ENCODE assay signal across 26 mouse cellular contexts in genomic region chr4:43768341-43768740, GRCm38 (mm10). TPM values are rescaled to one million over a fixed set of nuclear protein-coding genes. Genes with fewer than 3 reads are reported as not detected.
DNase-seq lines count a peak whose midpoint lies in the region; TF ChIP-seq lines count a peak whose summit lies in the region.
"Had no signal": no experiment of that assay in that cellular context is flagged by ENCODE, and none has a peak within 500 bp of the region (broad histone marks: within the 10 kb centered on the region; RNA-seq: fewer than 3 reads in every experiment).

No protein-coding gene starts in this region.

- TF ChIP-seq CTCF in heart, adult 2 months (IDR thresholded peaks at IDR 0.05): no peak

- no peak overlapping the region for H3K27ac ChIP-seq in heart, adult 2 months
- H3K27ac ChIP-seq: embryonic facial prominence, embryonic 10.5 days; embryonic facial prominence, embryonic 12.5 days; forebrain, embryonic 13.5 days; forebrain, embryonic 15.5 days had no signal

- H3K4me1 ChIP-seq in heart, adult 2 months (ENCODE audit: control insufficient read depth, insufficient read depth, low read length): peaks cover under 1% of the 10 kb centered on the region; the same call in 1 of the 2 replicates
- H3K4me1 ChIP-seq: embryonic facial prominence, embryonic 10.5 days; embryonic facial prominence, embryonic 12.5 days; forebrain, embryonic 13.5 days; forebrain, embryonic 15.5 days had no signal

- DNase-seq in heart, adult 11 months: peak; percentile 49
- no peak for DNase-seq in heart, adult 2 months
- peak; percentile 53 for DNase-seq in ES-CJ7 (ENCODE audit: low read depth, low spot score)
- peak; percentile 57 for DNase-seq in ZHBTc4 (ENCODE audit: low read depth, low spot score)
- DNase-seq in layer of hippocampus, adult 9-11 months: no peak
- DNase-seq: adrenal gland, adult 8-10 months; adrenal gland, postnatal 14 days; adrenal gland, postnatal 36 days; B cell, adult 2 months; cerebellum, adult 11-12 months; cerebellum, adult 2 months; cerebellum, adult 9-10 months; cerebellum, postnatal 10 days; cerebellum, postnatal 25 days; forebrain, postnatal 0 days had no signal

- H3K27me3 ChIP-seq in heart, adult 2 months (ENCODE audit: control insufficient read depth, insufficient read depth, low read length): no peaks in the 10 kb centered on the region
- H3K27me3 ChIP-seq: embryonic facial prominence, embryonic 12.5 days; forebrain, embryonic 13.5 days; forebrain, embryonic 15.5 days had no signal

- no peak overlapping the region for H3K4me3 ChIP-seq in heart, adult 2 months
- H3K4me3 ChIP-seq: embryonic facial prominence, embryonic 10.5 days; embryonic facial prominence, embryonic 12.5 days; forebrain, embryonic 13.5 days; forebrain, embryonic 15.5 days had no signal

- no peak overlapping the region for H3K9ac ChIP-seq in heart, adult 2 months (ENCODE audit: low read depth, low read length)
- H3K9ac ChIP-seq: embryonic facial prominence, embryonic 12.5 days; forebrain, embryonic 13.5 days; forebrain, embryonic 15.5 days; forebrain, postnatal 0 days had no signal

- no peaks in the 10 kb centered on the region for H3K36me3 ChIP-seq in heart, adult 2 months (ENCODE audit: control insufficient read depth, insufficient read depth, low read length)
- H3K36me3 ChIP-seq: embryonic facial prominence, embryonic 10.5 days; embryonic facial prominence, embryonic 12.5 days; forebrain, embryonic 15.5 days had no signal

- intact Hi-C loops in heart, adult 2 months (cut with DNase I): no loop called here

- no peak for TF ChIP-seq POLR2A in heart, adult 2 months (IDR thresholded peaks at IDR 0.05; ENCODE audit: insufficient read depth, low read depth, low read length)

- H3K79me2 ChIP-seq in heart, adult 2 months (replicated peaks; ENCODE audit: control insufficient read depth, insufficient read depth, low read length): no peaks in the 10 kb centered on the region

- 84% methylated on average over 5 of the region's 5 CpGs for WGBS in heart, adult 2 months

- TF ChIP-seq EP300 in heart, adult 2 months (IDR thresholded peaks at IDR 0.05; ENCODE audit: insufficient read depth, low read depth, low read length): no peak

RNA-seq across cellular contexts. Expression of gene Olfr159, which starts 2.5 kb away (rescaled TPM):
- not detected for total RNA-seq in heart, adult 2 months (2021)
- not detected in 2 replicates for polyA plus RNA-seq in heart, adult 2 months (2012; rRNA removed)
- total RNA-seq: adrenal gland, adult 8-10 months; adrenal gland, postnatal 14 days; adrenal gland, postnatal 36 days; CH12.LX; ES-E14; forebrain, postnatal 0 days; MEL had no signal
- polyA plus RNA-seq: CD4-positive, CD25-positive, alpha-beta regulatory T cell, adult 4 months; cerebellum, adult 2 months; cortical plate, adult 2 months; embryonic facial prominence, embryonic 10.5 days; embryonic facial prominence, embryonic 12.5 days; embryonic facial prominence, embryonic 14.5 days; forebrain, embryonic 11.5 days; forebrain, embryonic 13.5 days; forebrain, embryonic 15.5 days; forebrain, postnatal 0 days had no signal

RNA-seq across cellular contexts. Expression of gene Spaar, which starts 38.5 kb away (rescaled TPM):
- total RNA-seq in heart, adult 2 months (2021): 1 to 10 TPM; 4.4 to 4.8 TPM
- 5.2 and 7.8 TPM in 2 replicates for polyA plus RNA-seq in heart, adult 2 months (2012; rRNA removed)
- total RNA-seq: CH12.LX, MEL had no signal
- polyA plus RNA-seq: CD4-positive, CD25-positive, alpha-beta regulatory T cell, adult 4 months; embryonic facial prominence, embryonic 10.5 days; embryonic facial prominence, embryonic 12.5 days; forebrain, embryonic 11.5 days; forebrain, embryonic 13.5 days had no signal

RNA-seq across cellular contexts. Expression of gene Hrct1, which starts 41.4 kb away (rescaled TPM):
- total RNA-seq in heart, adult 2 months (2021): 1 to 10 TPM; 4.0 to 4.7 TPM
- 8.8 and 10.7 TPM in 2 replicates for polyA plus RNA-seq in heart, adult 2 months (2012; rRNA removed)
- total RNA-seq: CH12.LX, MEL had no signal
- polyA plus RNA-seq: CD4-positive, CD25-positive, alpha-beta regulatory T cell, adult 4 months; embryonic facial prominence, embryonic 10.5 days; forebrain, embryonic 11.5 days had no signal

RNA-seq across cellular contexts. Expression of gene Olfr156, which starts 55.4 kb away (rescaled TPM):
- total RNA-seq in heart, adult 2 months (2021): not detected
- not detected in 2 replicates for polyA plus RNA-seq in heart, adult 2 months (2012; rRNA removed)
- total RNA-seq: adrenal gland, adult 8-10 months; adrenal gland, postnatal 14 days; adrenal gland, postnatal 36 days; CH12.LX; ES-E14; forebrain, postnatal 0 days; MEL had no signal
- polyA plus RNA-seq: CD4-positive, CD25-positive, alpha-beta regulatory T cell, adult 4 months; cerebellum, adult 2 months; cortical plate, adult 2 months; embryonic facial prominence, embryonic 10.5 days; embryonic facial prominence, embryonic 14.5 days; forebrain, embryonic 11.5 days; forebrain, embryonic 13.5 days; forebrain, embryonic 15.5 days; forebrain, postnatal 0 days had no signal

RNA-seq across cellular contexts. Expression of gene Olfr71, which starts 58.3 kb away (rescaled TPM):
- not detected for total RNA-seq in heart, adult 2 months (2021)
- polyA plus RNA-seq in heart, adult 2 months (2012; rRNA removed): not detected in 2 replicates
- total RNA-seq: adrenal gland, adult 8-10 months; adrenal gland, postnatal 14 days; adrenal gland, postnatal 36 days; CH12.LX; ES-E14; forebrain, postnatal 0 days; MEL had no signal
- polyA plus RNA-seq: CD4-positive, CD25-positive, alpha-beta regulatory T cell, adult 4 months; cerebellum, adult 2 months; cortical plate, adult 2 months; embryonic facial prominence, embryonic 10.5 days; forebrain, embryonic 11.5 days; forebrain, embryonic 13.5 days; forebrain, embryonic 15.5 days; forebrain, postnatal 0 days had no signal

Comparison
In these comparisons a context has a peak if more than half of its experiments do, and no peak if none do; other contexts are left out.
1. DNase-seq: peak in heart, adult 11 months (single experiment), ES-CJ7 (single experiment) and ZHBTc4 (single experiment); none in heart, adult 2 months (0 of 2) and layer of hippocampus, adult 9-11 months (single experiment).